Mouse (Mus musculus) 416B (cell line): ENCODE data around the gene Tysnd1.
A peak's percentile ranks its signal among the peaks of the same experiment; 100 is the strongest.

Source experiments
- DNase-seq: peaks from one replicate; pipeline ENCODE4 v3.0.0; 2011; ENCODE audit warnings: low read depth

Gene Tysnd1

GRCm38 (mm10) chr10:61689405-61689804 lies 5.9 kb upstream of the Tysnd1 start:
- no peak for DNase-seq

- DNase-seq, result no peak
Observed at GRCm38 (mm10) chr10:61693563-61693962, 1.8 kb upstream of the Tysnd1 start.

GRCm38 (mm10) chr10:61695703-61696559 lies 617 bp downstream of the Tysnd1 start:
- DNase-seq, result no peak

DNA sequence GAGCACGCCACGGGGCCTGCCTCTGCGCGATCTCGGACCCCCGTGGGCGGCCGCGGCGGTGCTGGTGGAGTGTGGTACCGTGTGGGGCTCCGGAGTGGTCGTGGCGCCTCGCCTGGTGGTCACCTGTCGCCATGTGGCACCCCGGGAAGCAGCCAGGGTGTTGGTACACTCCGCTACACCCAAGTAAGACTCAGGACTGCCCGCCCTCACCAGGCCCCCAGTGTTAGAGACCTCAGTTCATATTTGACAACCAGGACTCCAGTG lies 1.2 kb downstream of the Tysnd1 start:
- DNase-seq, result no peak

DNA sequence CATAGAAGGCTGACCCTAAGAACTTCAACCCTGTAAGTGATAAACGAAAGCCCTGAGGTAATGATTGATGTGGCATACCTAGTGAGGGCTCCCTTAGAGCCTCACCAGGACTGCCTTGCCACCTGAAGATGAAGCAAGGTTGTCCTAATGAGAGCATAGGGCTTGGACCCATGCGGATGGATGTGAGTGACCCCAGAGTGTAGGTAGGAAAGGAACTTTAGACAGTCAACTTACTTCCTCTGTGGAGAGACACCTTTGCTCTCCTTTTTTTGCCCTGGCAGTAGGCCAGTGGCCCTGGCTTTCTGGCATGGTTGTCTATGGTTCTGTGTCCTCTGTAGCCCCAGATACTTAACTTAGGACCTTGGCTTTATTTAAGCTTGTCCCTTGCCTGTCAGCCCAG lies 1.7 kb downstream of the Tysnd1 start:
- no peak for DNase-seq

- no peak for DNase-seq
Observed at GRCm38 (mm10) chr10:61704663-61705062, 9.3 kb downstream of the Tysnd1 start.

DNA sequence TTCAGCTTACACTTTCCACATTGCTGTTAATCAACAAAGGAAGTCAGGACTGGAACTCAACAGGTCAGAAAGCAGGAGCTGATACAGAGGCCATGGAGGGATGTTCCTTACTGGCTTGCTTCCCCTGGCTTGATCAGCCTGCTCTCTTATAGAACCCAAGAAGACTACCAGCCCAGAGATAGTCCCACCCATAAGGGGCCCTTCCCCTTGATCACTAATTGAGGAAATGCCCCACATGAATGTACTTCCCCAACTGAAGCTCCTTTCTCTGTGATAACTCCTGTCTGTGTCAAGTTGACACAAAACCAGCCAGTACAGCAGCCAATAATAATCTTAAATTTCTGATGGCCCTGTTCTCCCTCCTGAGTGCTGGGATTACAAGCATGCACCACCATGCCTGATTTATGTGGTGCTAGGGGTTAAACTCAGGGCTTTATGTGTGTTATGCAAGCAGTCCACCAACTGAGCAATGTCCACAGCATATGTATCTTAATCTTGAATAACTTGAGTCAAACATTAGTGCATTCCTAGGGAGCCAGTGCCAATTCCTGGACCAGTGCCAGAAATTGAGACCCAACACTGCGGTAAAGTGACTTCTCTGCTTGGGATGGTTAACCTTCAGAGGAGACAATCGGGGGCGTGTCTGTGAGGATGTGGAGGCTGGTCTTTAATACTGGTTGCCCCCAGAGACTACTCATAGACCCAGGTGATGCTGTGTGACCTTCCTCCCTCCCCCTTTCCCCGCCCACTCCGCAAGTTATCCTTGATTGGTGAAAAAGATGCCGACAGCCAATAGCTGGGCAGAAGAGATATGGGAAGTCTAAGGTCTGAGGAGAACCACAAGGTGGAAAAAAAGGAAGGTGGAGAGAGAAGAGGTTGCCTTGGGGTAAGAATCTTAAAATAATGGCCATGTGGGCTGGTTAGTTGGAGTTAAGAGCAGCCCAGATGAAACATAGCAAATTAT lies 11.4 kb downstream of the Tysnd1 start:
- no peak for DNase-seq

DNA sequence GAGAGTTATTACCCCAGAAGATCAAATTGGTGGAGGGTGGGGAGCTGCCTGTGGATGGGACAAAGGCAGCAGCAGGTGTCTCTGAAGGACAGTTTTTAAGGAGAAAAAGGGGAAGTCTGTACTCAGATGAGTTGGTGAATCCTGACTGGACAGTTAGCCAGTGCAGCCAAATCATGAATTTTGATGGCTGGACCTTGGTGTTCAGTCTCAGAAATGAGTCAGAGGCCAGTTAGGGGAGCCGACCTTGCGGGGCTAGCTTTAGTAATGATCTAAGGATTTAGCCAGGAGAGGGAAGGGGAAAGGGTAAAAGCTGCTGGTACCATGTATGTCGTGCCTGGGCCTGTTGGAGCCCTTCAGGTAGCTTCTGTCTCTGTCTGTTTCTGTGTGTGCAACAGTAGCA lies 18.3 kb downstream of the Tysnd1 start:
- DNase-seq, result no peak

DNA sequence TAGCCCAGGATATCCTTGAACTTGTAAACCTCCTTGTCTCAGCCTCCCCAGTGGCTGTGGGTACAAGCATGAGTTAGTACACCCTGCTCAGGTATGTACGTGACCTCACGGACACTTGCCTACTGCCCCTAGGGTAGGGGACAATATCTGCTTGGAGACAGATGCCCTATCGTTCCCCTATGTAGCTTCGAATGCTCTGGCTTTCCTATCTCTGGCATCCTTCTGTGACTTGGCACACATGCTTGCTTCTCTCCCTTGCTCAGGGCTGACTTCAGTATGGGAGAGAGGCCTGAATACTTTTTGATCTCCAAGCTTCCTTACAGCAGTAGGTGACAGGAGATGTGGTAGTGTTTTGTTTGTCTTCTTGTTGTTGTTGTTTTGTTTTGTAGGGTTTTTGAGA lies 18.8 kb downstream of the Tysnd1 start:
- no peak for DNase-seq

- DNase-seq, result peak; percentile 76
Observed at GRCm38 (mm10) chr10:61714771-61715461, 19.6 kb downstream of the Tysnd1 start, which contains the start of gene Aifm2. Gene Aifm2 (plus strand): TSS chr10:61715263.

DNA sequence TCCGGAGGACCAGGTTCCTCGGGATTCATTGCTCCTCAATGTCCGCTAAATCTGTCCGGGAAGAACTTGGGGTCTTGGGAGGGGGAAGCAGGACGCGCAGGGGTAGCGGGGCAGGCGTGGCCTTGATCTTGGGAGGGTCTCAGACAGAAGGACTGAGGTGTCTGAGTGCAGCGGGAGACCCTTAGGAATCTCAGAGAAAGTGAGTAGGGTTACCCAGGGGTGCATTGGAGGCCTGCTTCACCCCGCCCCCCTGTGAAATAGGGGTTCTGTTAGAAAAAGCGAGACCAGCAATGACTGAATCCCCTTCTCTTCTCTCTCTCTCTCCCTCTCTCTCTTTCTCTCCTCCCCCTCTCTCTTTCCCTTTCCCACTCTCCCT lies 20.1 kb downstream of the Tysnd1 start:
- no peak for DNase-seq

- peak; percentile 82 for DNase-seq
Observed at GRCm38 (mm10) chr10:61715996-61716864, 20.9 kb downstream of the Tysnd1 start.

GRCm38 (mm10) chr10:61717406-61718296 lies 22.3 kb downstream of the Tysnd1 start:
- DNase-seq, result no peak

- DNase-seq, result no peak
Observed at GRCm38 (mm10) chr10:61720331-61720730, 25.0 kb downstream of the Tysnd1 start.

DNA sequence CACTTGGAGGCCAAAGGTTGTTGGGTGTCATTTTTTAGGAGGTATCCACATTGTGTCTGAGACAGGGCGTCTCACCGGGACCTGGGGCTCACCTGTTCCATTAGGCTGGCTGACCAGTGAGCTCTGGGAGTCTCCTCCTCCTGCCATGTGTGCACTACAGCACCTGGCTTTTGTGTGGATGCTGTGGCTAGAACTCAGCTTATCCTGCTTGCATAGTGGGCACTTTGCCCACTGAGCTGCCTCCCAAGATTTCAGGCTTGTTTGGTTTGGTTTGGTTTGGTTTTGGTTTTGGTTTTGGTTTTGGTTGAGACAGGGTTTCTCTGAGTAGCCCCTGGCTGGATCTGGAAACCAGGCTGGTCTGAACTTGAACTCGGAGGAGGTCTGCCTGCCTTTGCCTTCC lies 26.9 kb downstream of the Tysnd1 start:
- DNase-seq, result peak; percentile 23

GRCm38 (mm10) chr10:61723271-61723670 lies 28.0 kb downstream of the Tysnd1 start:
- no peak for DNase-seq

DNA sequence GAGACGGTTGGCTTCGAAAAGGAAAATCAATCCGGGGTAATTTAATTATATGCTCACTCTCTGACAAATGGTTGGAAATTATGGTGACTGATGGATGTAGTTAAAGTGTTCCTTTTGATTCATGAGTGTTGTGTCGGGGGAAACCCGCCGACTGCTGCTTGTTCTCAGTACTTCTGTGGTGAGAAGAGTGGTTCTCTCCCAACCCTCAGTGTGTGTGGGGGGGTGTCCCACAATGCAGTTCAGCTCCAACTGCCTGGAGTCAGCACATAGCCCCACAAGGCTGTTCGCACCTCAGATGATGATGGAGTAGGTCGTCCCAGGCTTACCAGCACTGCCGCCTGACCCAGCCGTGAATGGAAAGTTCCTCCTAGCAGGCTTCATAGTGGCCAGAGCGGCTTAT lies 33.9 kb downstream of the Tysnd1 start:
- DNase-seq, result no peak

DNA sequence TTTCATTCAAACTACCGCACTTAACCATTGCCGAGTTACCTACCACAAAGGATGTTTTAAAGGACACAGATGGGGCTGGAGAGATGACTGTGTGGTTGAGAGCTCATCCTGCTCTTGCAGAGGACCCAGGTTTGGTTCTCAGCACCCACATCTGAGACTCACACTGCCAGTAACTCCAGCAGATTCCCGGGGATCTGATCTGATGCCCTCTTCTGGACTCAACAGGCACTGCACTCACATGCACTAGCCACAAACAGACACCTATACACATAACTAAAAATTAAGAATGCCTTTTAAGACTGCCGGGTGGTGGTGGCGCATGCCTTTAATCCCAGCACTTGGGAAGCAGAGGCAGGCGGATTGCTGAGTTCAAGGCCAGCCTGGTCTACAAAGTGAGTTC lies 34.9 kb downstream of the Tysnd1 start:
- DNase-seq, result no peak

GRCm38 (mm10) chr10:61734377-61734776 lies 39.1 kb downstream of the Tysnd1 start:
- DNase-seq, result peak; percentile 55

DNA sequence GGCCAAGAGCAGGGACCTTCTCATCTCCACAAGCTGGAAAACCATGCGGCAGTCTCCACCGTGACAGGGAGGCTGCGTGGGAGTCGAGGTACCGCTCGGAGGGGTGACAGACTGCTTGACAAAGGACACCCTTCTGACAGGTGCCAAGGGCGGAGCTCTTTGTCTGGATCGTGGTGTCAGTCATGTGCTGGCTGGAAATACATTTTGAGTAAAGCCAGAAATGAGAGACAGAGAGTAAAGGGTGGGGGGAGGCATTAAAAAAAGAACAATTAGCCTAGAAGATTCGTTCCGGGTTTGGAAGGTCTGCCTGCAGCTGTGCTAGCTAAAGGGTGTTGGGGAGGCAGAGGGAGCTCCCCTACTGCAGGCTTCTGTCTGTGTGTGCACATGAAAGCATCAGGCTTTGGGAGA lies 41.4 kb downstream of the Tysnd1 start:
- DNase-seq, result no peak

DNA sequence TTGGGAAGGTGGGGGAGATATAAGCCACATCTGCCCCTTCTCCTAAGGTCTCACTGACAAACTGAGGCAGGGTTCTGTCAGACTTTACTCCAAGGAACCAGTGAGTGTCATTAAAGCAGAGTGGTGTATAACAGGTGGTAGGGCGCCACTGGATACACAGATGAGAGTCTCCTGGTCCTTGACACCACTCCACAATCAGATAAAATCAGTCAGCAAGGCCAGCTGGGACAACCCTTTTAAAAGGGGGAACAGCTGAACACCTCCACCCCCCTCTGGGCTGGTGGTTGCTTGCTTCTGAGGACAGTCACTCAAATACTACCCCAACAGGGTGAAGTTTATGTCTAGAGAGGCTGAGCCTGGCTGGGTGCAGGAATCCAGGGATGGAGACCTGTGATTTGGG lies 42.2 kb downstream of the Tysnd1 start:
- no peak for DNase-seq
